Mouse (Mus musculus) testis, adult 2 months (tissue): ENCODE results near the gene Slc6a14. TPM values are rescaled to one million over a fixed set of nuclear protein-coding genes. Genes with fewer than 3 reads are reported as not detected.

ENCODE experiments used
- H3K27ac ChIP-seq: fragments of 200-500 bp; 2 replicates; pipeline ENCODE4 v1.5.1; 2012; ENCODE audit warnings: low read depth, low read length; ENCODE audit not compliant: control insufficient read depth, insufficient read depth
- H3K27me3 ChIP-seq: fragments of 200-500 bp; 2 replicates; pipeline ENCODE4 v1.6.1; 2012; ENCODE audit warnings: mild to moderate bottlenecking, low read length, moderate library complexity; ENCODE audit not compliant: control insufficient read depth, insufficient read depth
- H3K36me3 ChIP-seq: fragments of 200-500 bp; 2 replicates; pipeline ENCODE4 v1.6.1; 2012; ENCODE audit warnings: mild to moderate bottlenecking, low read length; ENCODE audit not compliant: control insufficient read depth, insufficient read depth
- H3K4me1 ChIP-seq: fragments of 200-500 bp; 2 replicates; pipeline ENCODE4 v1.6.1; 2012; ENCODE audit warnings: low read length; ENCODE audit not compliant: control insufficient read depth, insufficient read depth
- H3K4me3 ChIP-seq: fragments of 200-500 bp; 2 replicates; pipeline ENCODE4 v1.5.1; 2012; ENCODE audit warnings: low read depth, mild to moderate bottlenecking, low read length, moderate library complexity, mixed read lengths; ENCODE audit not compliant: control insufficient read depth
- CTCF ChIP-seq: fragments of 200-500 bp; IDR thresholded peaks from 2 replicates; pipeline ENCODE4 v1.5.1; 2012; ENCODE audit warnings: low read depth, mild to moderate bottlenecking, inconsistent platforms, low read length, moderate library complexity; ENCODE audit not compliant: control insufficient read depth, insufficient read depth, insufficient replicate concordance
- POLR2A ChIP-seq: fragments of 200-500 bp; IDR thresholded peaks from 2 replicates; pipeline ENCODE4 v1.6.1; 2012; ENCODE audit warnings: low read depth, mild to moderate bottlenecking, inconsistent platforms, low read length, moderate library complexity; ENCODE audit not compliant: control insufficient read depth
- polyA plus RNA-seq: library from polyadenylated mRNA; depleted of rRNA; stranded (reverse); fragments of >200 nt; gene quantifications from 2 replicates; pipeline ENCODE4 v1.2.3, GENCODE M21; 2012; rRNA removed

The Slc6a14 gene
- polyA plus RNA-seq, result 0.37 and 1.2 TPM in 2 replicates

DNA sequence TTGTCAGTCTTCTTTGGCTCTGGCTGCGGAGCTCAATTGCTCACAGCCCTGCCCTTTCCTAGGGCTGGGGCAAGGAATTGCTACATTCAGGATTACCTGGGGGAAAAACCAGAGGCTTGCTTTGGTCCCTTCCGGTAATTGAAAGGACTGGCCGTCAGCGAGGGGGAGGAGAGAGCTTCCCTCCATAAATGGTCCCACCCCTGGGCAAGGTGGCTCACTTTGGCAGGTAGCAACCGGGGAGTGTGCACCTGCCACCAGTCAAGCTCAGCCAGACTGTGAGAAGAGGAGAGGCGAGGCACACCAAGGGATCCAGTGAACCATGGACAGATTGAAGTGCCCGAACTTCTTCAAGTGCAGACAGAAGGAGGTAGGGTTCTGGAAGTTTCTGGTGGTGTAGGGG, at the start of gene Slc6a14:
Gene Slc6a14 (plus strand): TSS at position 68 of the 400 bp plus-strand sequence.
- no peaks in the 10 kb centered on the region for H3K27me3 ChIP-seq
- no peak within 1 kb of the TSS; the same call in 1 of the 2 replicates for H3K4me3 ChIP-seq
- TF ChIP-seq CTCF, result no peak
- TF ChIP-seq POLR2A, result no peak
- H3K27ac ChIP-seq, result no peak within 1 kb of the TSS
- H3K36me3 ChIP-seq, result no peaks in the 10 kb centered on the region
- H3K4me1 ChIP-seq, result no peaks in the 10 kb centered on the region

DNA sequence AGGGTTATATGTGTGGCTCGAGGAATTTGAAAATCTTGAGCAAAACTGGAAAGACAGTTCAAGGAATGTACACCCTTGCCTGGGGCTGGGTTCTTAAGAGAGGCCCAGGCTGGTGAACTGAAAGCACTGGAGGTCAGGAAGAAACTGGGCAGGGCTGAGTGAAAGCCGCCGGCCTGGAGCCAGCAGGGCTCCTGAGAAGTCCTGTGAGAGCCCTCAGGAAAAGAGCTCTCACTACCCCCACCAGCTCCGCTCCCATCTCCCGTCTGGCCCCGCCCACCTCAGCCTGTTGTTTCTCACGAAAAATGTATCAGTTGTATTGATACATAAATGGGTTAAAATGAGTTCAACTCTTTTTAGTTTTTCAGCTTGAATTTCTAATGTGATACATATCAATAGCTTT, 43.8 kb upstream of the Slc6a14 start:
- H3K4me1 ChIP-seq, result no peaks in the 10 kb centered on the region
- H3K27me3 ChIP-seq, result no peaks in the 10 kb centered on the region
- H3K4me3 ChIP-seq, result no peak overlapping the region
- TF ChIP-seq CTCF, result no peak
- no peak for TF ChIP-seq POLR2A
- no peaks in the 10 kb centered on the region for H3K36me3 ChIP-seq
- no peak overlapping the region for H3K27ac ChIP-seq

DNA sequence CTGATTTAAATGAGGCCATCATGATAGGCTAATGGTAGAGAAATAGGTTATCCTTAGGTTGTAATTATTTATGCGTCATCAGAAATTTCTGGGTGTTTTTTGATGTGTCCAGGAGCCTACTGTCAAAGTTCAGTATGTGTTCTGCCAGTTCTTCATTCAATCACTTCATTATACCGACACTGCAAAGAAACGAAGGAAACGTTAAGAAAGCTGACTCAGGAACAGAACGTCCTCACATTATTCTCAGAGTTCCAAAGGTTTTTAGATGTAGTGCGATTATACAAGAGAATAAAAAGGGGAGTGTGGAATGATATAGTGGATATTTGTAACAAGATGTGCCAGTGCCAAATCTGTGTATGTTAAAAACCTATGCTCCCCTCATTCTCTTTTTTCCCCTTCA, 19.5 kb upstream of the Slc6a14 start:
- Histone ChIP-seq H3K36me3 (no peaks in the 10 kb centered on the region), H3K4me1 (no peaks in the 10 kb centered on the region), H3K27ac (no peak overlapping the region), H3K4me3 (no peak overlapping the region), H3K27me3 (no peaks in the 10 kb centered on the region)
- TF ChIP-seq CTCF, result no peak
- TF ChIP-seq POLR2A, result no peak

DNA sequence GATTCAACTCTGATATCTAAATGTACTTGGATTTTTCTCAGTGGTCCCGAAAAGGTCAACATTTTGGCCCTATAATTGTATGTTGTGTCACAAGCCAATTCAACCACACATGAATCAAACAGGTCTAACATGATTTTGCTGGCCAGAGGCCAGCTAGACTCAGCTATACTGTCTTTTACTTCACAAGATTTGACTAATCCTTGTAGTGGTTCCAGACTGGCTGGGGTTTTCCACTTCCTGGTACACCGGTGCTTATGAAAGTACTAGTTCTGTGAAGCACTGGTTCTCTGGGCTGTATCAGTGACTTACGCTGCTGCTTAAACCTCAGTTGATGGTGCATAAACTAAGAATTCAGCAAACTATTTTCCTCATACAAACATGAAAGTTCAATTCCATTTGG, 19.0 kb upstream of the Slc6a14 start:
- TF ChIP-seq CTCF (no peak), POLR2A (no peak)
- H3K4me3 ChIP-seq, result no peak overlapping the region
- no peaks in the 10 kb centered on the region for H3K36me3 ChIP-seq
- no peak overlapping the region for H3K27ac ChIP-seq
- H3K4me1 ChIP-seq, result no peaks in the 10 kb centered on the region
- H3K27me3 ChIP-seq, result no peaks in the 10 kb centered on the region

DNA sequence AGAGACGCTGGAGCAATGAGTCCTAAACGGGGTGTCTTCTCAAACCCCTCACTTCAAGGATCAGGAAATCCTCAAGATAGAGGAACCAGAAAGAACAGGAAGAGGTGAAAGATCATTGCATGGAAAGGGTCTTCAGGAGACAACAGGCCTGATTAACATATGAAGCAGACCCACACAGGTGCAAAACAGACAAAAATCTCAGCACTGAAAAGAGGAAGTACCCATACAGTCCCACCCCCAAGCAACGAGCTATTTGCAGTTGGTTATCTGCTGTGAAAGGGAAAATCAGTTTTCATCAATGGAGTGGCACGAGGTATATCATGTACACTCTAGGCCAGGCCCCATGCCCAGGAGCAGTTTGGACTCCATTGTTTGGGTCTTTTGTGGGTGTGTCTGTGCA, 13.1 kb upstream of the Slc6a14 start:
- no peaks in the 10 kb centered on the region for H3K36me3 ChIP-seq
- no peak overlapping the region for H3K4me3 ChIP-seq
- H3K4me1 ChIP-seq, result no peaks in the 10 kb centered on the region
- no peak for TF ChIP-seq POLR2A
- TF ChIP-seq CTCF, result no peak
- H3K27ac ChIP-seq, result no peak overlapping the region
- no peaks in the 10 kb centered on the region for H3K27me3 ChIP-seq

DNA sequence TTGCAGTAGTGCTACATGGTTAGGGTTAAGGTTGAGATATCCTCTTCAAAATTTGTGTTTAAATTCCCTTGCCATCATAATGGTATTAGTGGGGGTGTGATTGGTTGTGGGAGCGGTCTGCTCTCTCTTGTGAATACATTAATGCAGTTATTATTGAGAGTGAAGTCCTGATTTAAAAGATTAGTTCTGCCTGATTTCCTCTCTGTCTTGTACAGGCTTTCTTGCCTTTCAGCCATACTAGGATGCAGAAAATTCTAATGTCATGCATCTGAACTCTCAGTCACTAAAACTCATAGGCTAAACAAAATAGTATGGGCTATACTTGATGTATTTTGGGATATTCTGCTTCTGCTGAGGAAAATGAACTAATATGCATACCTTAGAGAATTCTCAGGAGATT, 10.2 kb upstream of the Slc6a14 start:
- no peaks in the 10 kb centered on the region for H3K36me3 ChIP-seq
- TF ChIP-seq POLR2A, result no peak
- TF ChIP-seq CTCF, result no peak
- no peak overlapping the region for H3K27ac ChIP-seq
- no peak overlapping the region for H3K4me3 ChIP-seq
- H3K27me3 ChIP-seq, result no peaks in the 10 kb centered on the region
- H3K4me1 ChIP-seq, result no peaks in the 10 kb centered on the region

DNA sequence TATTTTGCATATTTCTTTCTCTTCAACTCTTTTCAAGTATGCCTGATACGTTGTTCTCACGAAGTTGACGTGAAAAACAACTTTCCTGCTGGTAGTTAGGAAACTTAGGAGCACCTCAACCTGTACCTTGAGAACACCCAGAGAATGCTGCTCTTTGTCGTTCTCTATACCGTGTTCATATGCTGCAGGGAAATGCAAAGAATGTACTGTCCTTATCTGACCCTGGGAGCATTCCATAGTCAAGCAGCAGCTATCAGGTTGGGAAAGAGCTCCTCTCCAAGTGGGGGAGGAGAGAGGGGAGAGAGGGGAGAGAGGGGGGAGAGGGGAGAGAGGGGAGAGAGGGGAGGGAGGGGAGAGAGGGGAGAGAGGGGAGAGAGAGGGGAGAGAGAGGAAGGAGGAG, 597 bp downstream of the Slc6a14 start:
- no peak overlapping the region for H3K27ac ChIP-seq
- H3K4me3 ChIP-seq, result no peak overlapping the region
- no peak for TF ChIP-seq POLR2A
- TF ChIP-seq CTCF, result no peak

DNA sequence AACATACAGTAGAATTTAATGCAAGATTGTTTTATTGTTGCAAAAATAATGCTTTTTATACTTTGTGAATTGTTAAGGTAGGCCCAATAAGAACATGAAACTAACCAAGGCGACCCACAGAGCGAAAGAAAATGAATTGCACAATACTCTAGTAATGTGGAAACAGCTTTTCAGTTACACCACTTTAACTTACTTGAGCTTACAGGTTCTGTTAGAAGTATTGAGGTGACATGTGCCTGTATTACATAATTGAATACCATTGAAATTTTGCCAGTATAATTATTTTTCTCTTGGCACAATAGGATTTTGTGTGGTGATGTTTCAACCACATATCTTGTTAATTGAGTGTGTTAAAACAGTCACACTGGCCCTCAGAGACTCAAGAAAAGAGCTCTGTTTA, 2.2 kb downstream of the Slc6a14 start:
- Histone ChIP-seq H3K27ac (no peak overlapping the region), H3K27me3 (no peaks in the 10 kb centered on the region), H3K4me1 (no peaks in the 10 kb centered on the region), H3K4me3 (no peak overlapping the region), H3K36me3 (no peaks in the 10 kb centered on the region)
- TF ChIP-seq POLR2A (no peak), CTCF (no peak)

More for the DNA sequence above, 597 bp downstream of the Slc6a14 start:
- Histone ChIP-seq H3K4me1 (no peaks in the 10 kb centered on the region), H3K36me3 (no peaks in the 10 kb centered on the region), H3K27me3 (no peaks in the 10 kb centered on the region)
